8 mouse cellular contexts compared by ENCODE assay signal in the genomic region with DNA sequence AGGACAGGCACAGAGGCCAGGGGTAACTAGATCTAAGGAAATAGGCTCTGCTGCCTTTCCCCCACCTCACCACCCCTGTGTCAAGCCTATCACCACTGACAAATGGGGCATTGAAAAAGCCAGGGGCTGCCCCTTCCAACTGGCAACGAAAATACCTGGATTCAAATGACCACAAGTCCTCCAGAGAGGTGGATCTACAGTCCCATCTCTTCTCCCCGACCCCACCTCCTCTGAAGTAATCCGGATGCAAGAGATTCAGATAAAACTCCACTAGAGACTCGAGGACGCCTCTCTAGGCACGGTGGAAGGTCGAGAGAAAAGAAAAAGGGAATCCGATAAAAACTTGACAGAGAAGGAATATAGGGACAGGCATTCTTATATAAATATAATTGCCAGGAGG. TPM values are rescaled to one million over a fixed set of nuclear protein-coding genes. Genes with fewer than 3 reads are reported as not detected.
DNase-seq lines count a peak whose midpoint lies in the region; ATAC-seq and TF ChIP-seq lines count a peak whose summit lies in the region.

No protein-coding gene starts in this region.

- peak overlapping the region; percentile 91; the same call in 1 of the 2 replicates for H3K27ac ChIP-seq in kidney, postnatal 0 days
- H3K27ac ChIP-seq in embryonic facial prominence, embryonic 10.5 days (replicated peaks): peak overlapping the region; percentile 99
- H3K27ac ChIP-seq in hindbrain, embryonic 16.5 days (ENCODE audit: low read depth, low read length): peak overlapping the region; percentile 98

- H3K9ac ChIP-seq in kidney, postnatal 0 days (ENCODE audit: low read depth, low read length): peak overlapping the region; percentile 66
- H3K9ac ChIP-seq in hindbrain, embryonic 16.5 days (ENCODE audit: low read depth, low read length): peak overlapping the region; percentile 85

- 2% methylated on average over 8 of the region's 8 CpGs for WGBS in kidney, postnatal 0 days
- 5% methylated on average over 8 of the region's 8 CpGs for WGBS in embryonic facial prominence, embryonic 10.5 days
- WGBS in hindbrain, embryonic 16.5 days: 2% methylated on average over 8 of the region's 8 CpGs

- no peaks in the 10 kb centered on the region for H3K9me3 ChIP-seq in kidney, postnatal 0 days (replicated peaks; ENCODE audit: low read length)
- H3K9me3 ChIP-seq in embryonic facial prominence, embryonic 10.5 days: no peaks in the 10 kb centered on the region
- no peaks in the 10 kb centered on the region for H3K9me3 ChIP-seq in hindbrain, embryonic 16.5 days (ENCODE audit: control insufficient read depth, low read length)

- 0 out of 2 replicates have a peak, but pooled peaks cover 10% of the 10 kb centered on the region for H3K4me1 ChIP-seq in kidney, postnatal 0 days (replicated peaks; ENCODE audit: insufficient read depth, low read length)
- peaks cover 18% of the 10 kb centered on the region for H3K4me1 ChIP-seq in embryonic facial prominence, embryonic 10.5 days
- H3K4me1 ChIP-seq in hindbrain, embryonic 16.5 days (ENCODE audit: control insufficient read depth, insufficient read depth, low read depth, low read length): peaks cover 16% of the 10 kb centered on the region

- ATAC-seq in kidney, postnatal 0 days (replicated peaks; ENCODE audit: low FRiP score, low read depth): no peak
- no peak for ATAC-seq in hindbrain, embryonic 16.5 days

- H3K4me3 ChIP-seq in kidney, postnatal 0 days (replicated peaks; ENCODE audit: low read depth, low read length): peak overlapping the region; percentile 57
- H3K4me3 ChIP-seq in embryonic facial prominence, embryonic 10.5 days: peak overlapping the region; percentile 83
- H3K4me3 ChIP-seq in hindbrain, embryonic 16.5 days (ENCODE audit: low read length): peak overlapping the region; percentile 74

- peak overlapping the region; percentile 74 for H3K4me2 ChIP-seq in kidney, postnatal 0 days (ENCODE audit: low read length)
- H3K4me2 ChIP-seq in hindbrain, embryonic 16.5 days (ENCODE audit: low read length): peak overlapping the region; percentile 76

- no peaks in the 10 kb centered on the region for H3K27me3 ChIP-seq in kidney, postnatal 0 days (ENCODE audit: insufficient read depth, low read length)
- H3K27me3 ChIP-seq in embryonic facial prominence, embryonic 10.5 days (replicated peaks; ENCODE audit: low read depth, poor library complexity, severe bottlenecking): no peaks in the 10 kb centered on the region
- H3K27me3 ChIP-seq in hindbrain, embryonic 16.5 days (replicated peaks; ENCODE audit: control insufficient read depth, insufficient read depth, low read length): no peaks in the 10 kb centered on the region

- peak; percentile 31 for DNase-seq in kidney, postnatal 0 days (ENCODE audit: low spot score)
- no peak for DNase-seq in kidney, postnatal 36 days
- DNase-seq in embryonic facial prominence, embryonic 10.5 days (ENCODE audit: low spot score): peak; percentile 21
- DNase-seq in neural tube, embryonic 10.5 days (ENCODE audit: extremely low spot score, low spot score): peak; percentile 20
- no peak for DNase-seq in layer of hippocampus, adult 11-12 months (ENCODE audit: low spot score)
- no peak for DNase-seq in gastrocnemius, adult 8-10 months (ENCODE audit: low spot score in 2 of 2)
- DNase-seq in frontal cortex, postnatal 36 days (ENCODE audit: low spot score in 2 of 2): no peak

- no peak for TF ChIP-seq CTCF in kidney, postnatal 0 days (IDR thresholded peaks at IDR 0.05; ENCODE audit: low read depth)

- no peaks in the 10 kb centered on the region for H3K36me3 ChIP-seq in kidney, postnatal 0 days (ENCODE audit: insufficient read depth, low read length)
- peaks cover 31% of the 10 kb centered on the region for H3K36me3 ChIP-seq in embryonic facial prominence, embryonic 10.5 days (replicated peaks)
- peaks cover 3% of the 10 kb centered on the region; the same call in 1 of the 2 replicates for H3K36me3 ChIP-seq in hindbrain, embryonic 16.5 days (ENCODE audit: control insufficient read depth, insufficient read depth, low read length)

RNA-seq across cellular contexts. Expression of a gene that starts 0.9 kb away (rescaled TPM):
- 5.2 and 6.0 TPM in 2 replicates for polyA plus RNA-seq in kidney, postnatal 0 days (2015; fragmentation: Nextera tagmentation; extraction: Ambion mirVana)
- polyA plus RNA-seq in embryonic facial prominence, embryonic 10.5 days (2016; fragmentation: Nextera tagmentation; extraction: Ambion mirVana): 19.0 and 21.2 TPM in 2 replicates
- polyA plus RNA-seq in hindbrain, embryonic 16.5 days (2015; fragmentation: Nextera tagmentation; extraction: Ambion mirVana): 9.1 and 9.9 TPM in 2 replicates
- total RNA-seq in gastrocnemius, adult 8-10 months (2022): 1 to 10 TPM; 2.0 to 3.1 (median 2.6) TPM

RNA-seq across cellular contexts. Expression of a gene that starts 1.1 kb away (rescaled TPM):
- 12.0 and 13.9 TPM in 2 replicates for polyA plus RNA-seq in kidney, postnatal 0 days (2015; fragmentation: Nextera tagmentation; extraction: Ambion mirVana)
- 20.9 and 25.2 TPM in 2 replicates for polyA plus RNA-seq in embryonic facial prominence, embryonic 10.5 days (2016; fragmentation: Nextera tagmentation; extraction: Ambion mirVana)
- polyA plus RNA-seq in hindbrain, embryonic 16.5 days (2015; fragmentation: Nextera tagmentation; extraction: Ambion mirVana): 13.3 and 14.2 TPM in 2 replicates
- total RNA-seq in gastrocnemius, adult 8-10 months (2022): 1 to 10 TPM; 6.4 to 7.5 (median 7.0) TPM

RNA-seq across cellular contexts. Expression of a gene that starts 36.1 kb away (rescaled TPM):
- 57.7 and 131 TPM in 2 replicates for polyA plus RNA-seq in kidney, postnatal 0 days (2015; fragmentation: Nextera tagmentation; extraction: Ambion mirVana)
- 72.0 and 78.0 TPM in 2 replicates for polyA plus RNA-seq in embryonic facial prominence, embryonic 10.5 days (2016; fragmentation: Nextera tagmentation; extraction: Ambion mirVana)
- 48.7 and 51.1 TPM in 2 replicates for polyA plus RNA-seq in hindbrain, embryonic 16.5 days (2015; fragmentation: Nextera tagmentation; extraction: Ambion mirVana)
- 100 to 1,000 TPM; 151 to 169 (median 168) TPM for total RNA-seq in gastrocnemius, adult 8-10 months (2022)

Comparison
In these comparisons a context has a peak if more than half of its experiments do, and no peak if none do; other contexts are left out.
1. DNase-seq: peak in kidney, postnatal 0 days (single experiment), embryonic facial prominence, embryonic 10.5 days (single experiment) and neural tube, embryonic 10.5 days (single experiment); none in kidney, postnatal 36 days (0 of 2), layer of hippocampus, adult 11-12 months (single experiment), gastrocnemius, adult 8-10 months (0 of 2) and frontal cortex, postnatal 36 days (0 of 2).
2. Peak in every context shown above with its lines, with median percentiles within 50 percentile points of each other: H3K27ac ChIP-seq and H3K4me3 ChIP-seq.